Mouse (Mus musculus): ENCODE measurements at regions not wholly inside any gene's neighbourhood (a gene's known extent, or its start where the extent isn't known, plus 50 kb on each side); places are given as distances from the start of the nearest gene placed in this dataset.

DNA sequence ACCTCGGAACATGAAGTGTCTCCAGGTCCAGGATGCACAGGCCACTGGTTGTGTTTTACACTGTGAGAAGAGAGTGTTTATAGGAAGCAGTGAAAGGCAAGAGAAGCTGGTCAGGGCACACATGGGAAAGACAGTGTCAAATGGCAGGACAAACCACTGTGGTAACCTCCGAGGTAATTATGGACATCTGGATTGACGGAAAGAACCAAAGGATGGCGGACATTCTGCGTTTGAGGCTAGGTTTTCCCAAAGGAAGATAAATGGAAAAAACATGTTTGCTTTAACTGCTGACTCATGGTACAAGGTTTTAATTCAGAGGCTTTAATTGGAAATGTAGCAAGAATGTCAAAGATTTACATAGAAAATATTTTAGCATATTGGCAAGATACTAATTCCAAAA, 80.2 kb downstream of the Tmem30b start:
- no peak for TF ChIP-seq POLR2A (IDR thresholded peaks at IDR 0.05; ENCODE audit: control insufficient read depth, low read depth, low read length)
- no peak for TF ChIP-seq CTCF (IDR thresholded peaks at IDR 0.05; ENCODE audit: control insufficient read depth, insufficient read depth, insufficient replicate concordance, low read depth, low read length)
